Mouse (Mus musculus): ENCODE measurements around the gene Lpar3. TPM values are rescaled to one million over a fixed set of nuclear protein-coding genes. Genes with fewer than 3 reads are reported as not detected.

Gene Lpar3
- polyA plus RNA-seq (2012; fragmentation: generic; extraction: Trizol), result not detected

DNA sequence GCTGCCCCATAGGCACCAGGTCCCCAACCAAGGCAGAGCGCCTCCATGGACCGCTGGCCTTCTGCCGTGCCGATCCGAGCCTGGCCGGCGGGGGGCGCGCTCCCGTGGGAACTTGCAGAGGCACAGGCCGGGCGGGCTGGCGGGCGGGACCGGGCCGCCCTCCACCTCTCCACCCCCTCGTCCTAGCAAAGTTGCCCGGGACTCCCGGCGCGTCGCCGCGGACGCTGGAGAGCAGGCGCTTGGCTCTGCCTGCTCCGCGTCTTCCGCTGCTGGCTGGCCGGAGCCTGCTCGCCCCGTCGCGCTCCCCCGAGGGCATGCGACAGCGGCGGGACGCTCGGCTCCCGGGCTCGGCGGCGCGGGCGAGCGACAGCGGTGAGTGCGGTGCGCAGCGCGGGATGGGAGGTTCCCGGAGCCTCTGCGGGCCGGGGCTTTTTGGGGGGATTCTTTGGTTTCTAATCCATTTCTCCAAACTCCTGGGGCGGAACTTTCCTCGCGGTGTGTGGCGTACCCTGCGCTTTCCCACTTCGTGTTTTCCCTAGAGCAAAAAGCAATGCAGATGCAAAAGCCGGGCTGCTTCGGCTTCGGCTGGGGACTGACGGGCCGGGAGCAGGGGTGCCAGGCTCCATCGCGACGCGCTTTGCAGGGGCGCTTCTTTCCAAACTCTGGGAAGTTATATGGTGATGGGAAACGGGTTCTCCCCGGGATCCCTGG is at the start of gene Lpar3:
Gene Lpar3, plus strand, starts transcription at position 188 of the 711 bp plus-strand sequence.

Other genes with a start within 250 kb of the Lpar3 start
- under 1 TPM; 0.09 to 0.76 TPM for gene Syde2, start 233.1 kb upstream of the Lpar3 start, polyA plus RNA-seq (2012; fragmentation: generic; extraction: Trizol)
- under 1 TPM in 1 of 2 experiments, not detected in 1; 0.08 TPM for gene Wdr63, start 112.8 kb upstream of the Lpar3 start, polyA plus RNA-seq (2012; fragmentation: generic; extraction: Trizol)
- gene Mcoln3, start 103.5 kb upstream of the Lpar3 start, polyA plus RNA-seq (2012; fragmentation: generic; extraction: Trizol), result under 1 TPM in 1 of 2 experiments, not detected in 1; 0.08 TPM
- gene Mcoln2, start 71.1 kb upstream of the Lpar3 start, polyA plus RNA-seq (2012; fragmentation: generic; extraction: Trizol), result not detected
- 1 to 10 TPM in 1 of 2 experiments, under 1 TPM in 1; 0.82 to 4.0 TPM for gene Ssx2ip, start 183.7 kb downstream of the Lpar3 start, polyA plus RNA-seq (2012; fragmentation: generic; extraction: Trizol)
- 1 to 10 TPM in 1 of 2 experiments, under 1 TPM in 1; 0.21 to 1.7 TPM for gene Ctbs, start 228.8 kb downstream of the Lpar3 start, polyA plus RNA-seq (2012; fragmentation: generic; extraction: Trizol)